Mouse (Mus musculus) inflammation-experienced regulatory T-cells, adult 16 weeks (primary cell): Measurements from ENCODE around the gene Tas2r105. TPM values are rescaled to one million over a fixed set of nuclear protein-coding genes. Genes with fewer than 3 reads are reported as not detected.

Experiments used
- polyA plus RNA-seq: library from polyadenylated mRNA; unstranded; fragments of 100-300 nt; shearing (Covaris generic); gene quantifications from one replicate; pipeline ENCODE4 v1.2.1, GENCODE M21; 2017

Tas2r105 gene
- not detected for polyA plus RNA-seq

GRCm38 (mm10) chr6:131687395-131687794 lies at the start of gene Tas2r105:
Gene Tas2r105 (minus strand): TSS chr6:131687495.

GRCm38 (mm10) chr6:131689963-131690362 lies 2.7 kb upstream of the Tas2r105 start, which contains the start of gene Tas2r114:
Gene Tas2r114 (minus strand): TSS chr6:131690063.

GRCm38 (mm10) chr6:131685644-131686043 lies 1.7 kb downstream of the Tas2r105 start, which contains the start of gene Tas2r104:
Gene Tas2r104 (minus strand): TSS chr6:131685744.

GRCm38 (mm10) chr6:131678786-131679185 lies 8.5 kb downstream of the Tas2r105 start, which contains the start of gene Tas2r106:
Gene Tas2r106 (minus strand): TSS chr6:131678886.

GRCm38 (mm10) chr6:131660049-131660448 lies 27.2 kb downstream of the Tas2r105 start, which contains the start of gene Tas2r107:
Gene Tas2r107 (minus strand): TSS chr6:131660149.

Other genes with a start within 250 kb of the Tas2r105 start
- gene 5430401F13Rik, start 201.1 kb downstream of the Tas2r105 start, polyA plus RNA-seq = not detected
- not detected for gene Gm6619, start 201.1 kb downstream of the Tas2r105 start, polyA plus RNA-seq
- not detected for gene Tas2r130, start 56.6 kb downstream of the Tas2r105 start, polyA plus RNA-seq
- not detected for gene Tas2r107, start 27.3 kb downstream of the Tas2r105 start, polyA plus RNA-seq
- gene Tas2r106, start 8.6 kb downstream of the Tas2r105 start, polyA plus RNA-seq = not detected
- gene Tas2r104, start 1.8 kb downstream of the Tas2r105 start, polyA plus RNA-seq = not detected
- gene Tas2r114, start 2.6 kb upstream of the Tas2r105 start, polyA plus RNA-seq = not detected